Mouse (Mus musculus) spleen, adult 2 months (tissue): ENCODE measurements around the gene Hdac5.

Experiments used
- CTCF ChIP-seq: fragments of 200-500 bp; IDR thresholded peaks from 2 replicates; pipeline ENCODE4 v1.5.1; 2011; ENCODE audit warnings: mild to moderate bottlenecking, inconsistent platforms; ENCODE audit not compliant: insufficient read depth, insufficient read length, insufficient replicate concordance; ENCODE audit errors: extremely low read depth
- POLR2A ChIP-seq: fragments of 200-500 bp; IDR thresholded peaks from 2 replicates; pipeline ENCODE4 v1.6.1; 2011; ENCODE audit warnings: low read depth, low read length, inconsistent platforms

GRCm38 (mm10) chr11:102216886-102217240, 13.1 kb downstream of the Hdac5 start:
- TF ChIP-seq CTCF (no peak), POLR2A (no peak)
